Mouse (Mus musculus) cerebellum, postnatal 4 days (tissue): ENCODE measurements at regions not wholly inside any gene's neighbourhood (a gene's known extent, or its start where the extent isn't known, plus 50 kb on each side); places are given as distances from the start of the nearest gene placed in this dataset.
A peak's percentile ranks its signal among the peaks of the same experiment; 100 is the strongest.

Experiments
- DNase-seq, 2 experiments: peaks; one replicate each; pipeline ENCODE4 v3.0.0; 2022; ENCODE audit warnings: low spot score in 2 of 2, mixed read lengths in 1 of 2

DNA sequence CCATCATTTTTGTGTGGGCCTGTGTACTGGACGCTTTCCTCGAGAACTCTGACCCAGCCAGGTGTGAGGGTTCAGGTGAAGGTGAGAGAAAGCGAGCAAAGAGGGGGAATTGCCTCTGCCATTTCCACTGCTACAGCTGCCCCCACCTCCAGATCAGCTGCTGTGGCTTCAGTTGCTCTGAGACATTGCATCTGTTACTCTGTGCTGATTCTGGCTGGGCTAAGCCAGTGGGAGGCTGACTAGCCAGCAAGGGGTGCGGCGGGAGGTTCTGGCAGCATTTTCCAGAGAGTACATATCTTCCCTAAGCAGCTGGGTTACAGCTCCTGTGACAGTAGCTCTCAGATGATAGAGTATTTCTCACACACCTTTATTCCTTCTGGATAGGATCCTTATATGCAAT, 712.7 kb upstream of the Cdh18 start:
- no peak for DNase-seq

DNA sequence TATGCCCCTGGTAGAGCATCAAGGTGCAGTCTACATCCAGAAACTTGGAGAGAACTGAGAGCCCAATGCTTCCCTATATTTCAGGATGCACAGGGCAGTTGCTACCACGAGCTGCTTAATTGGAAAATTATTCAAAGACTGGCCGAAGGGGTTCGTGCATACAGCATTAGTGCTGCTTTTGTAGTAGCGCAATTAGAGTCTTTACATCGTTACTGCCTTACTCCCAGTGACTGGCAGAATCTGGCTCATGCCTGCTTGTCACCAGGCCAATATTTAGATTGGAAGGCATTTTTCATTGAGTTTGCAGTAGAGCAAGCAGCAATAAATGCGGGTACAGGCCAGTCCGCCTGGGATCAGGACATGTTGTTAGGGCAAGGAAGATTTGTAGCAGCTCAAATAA, 690.3 kb upstream of the Cdh18 start:
- DNase-seq, result no peak

DNA sequence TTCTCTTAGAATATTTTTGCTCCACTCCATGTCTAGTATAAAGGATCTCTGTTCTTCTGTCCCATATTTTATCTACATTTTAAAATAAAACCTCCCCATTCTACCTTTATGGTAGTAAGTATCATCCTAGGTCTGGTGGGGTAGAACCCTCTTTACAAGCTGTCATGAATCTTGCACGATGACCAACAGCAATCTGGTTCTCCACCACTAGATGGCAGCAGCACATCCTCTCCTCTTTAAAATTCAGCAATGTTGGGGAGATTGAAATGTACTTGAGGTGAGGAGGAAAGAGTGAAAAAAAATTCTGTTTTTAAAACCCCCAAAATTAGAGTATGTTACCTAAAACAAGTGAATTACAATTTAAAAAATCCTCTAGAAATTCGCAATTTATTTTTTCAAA, 663.6 kb upstream of the Cdh18 start:
- peak; percentile 50 to 78 for DNase-seq
